Mouse (Mus musculus): ENCODE measurements around the gene Car10. TPM values are rescaled to one million over a fixed set of nuclear protein-coding genes. Genes with fewer than 3 reads are reported as not detected.

Gene Car10
- polyA plus RNA-seq, 1 experiment from 2014 or later = 47.7 TPM

DNA sequence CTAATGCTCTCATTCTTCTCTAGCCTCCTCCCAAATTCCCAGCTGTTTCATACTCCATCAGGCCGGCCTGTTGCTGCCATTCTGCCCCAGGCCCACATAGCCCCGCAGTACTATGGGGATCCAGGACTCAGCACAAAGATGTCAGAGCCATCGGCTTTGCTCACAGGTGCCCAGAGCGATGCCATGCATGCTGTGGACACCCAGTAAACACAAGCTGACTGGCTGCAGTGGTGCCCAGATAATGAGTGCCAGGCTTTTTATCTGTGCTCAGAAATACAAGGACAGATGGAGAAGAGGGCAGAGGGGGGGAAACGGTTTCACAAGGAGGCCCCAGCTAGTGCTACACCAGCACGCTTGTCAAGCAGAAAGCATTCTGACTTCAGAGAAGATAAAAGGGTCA, 417.7 kb downstream of the Car10 start:
- Histone ChIP-seq H3K27me3 (replicated peaks) (no peaks in the 10 kb centered on the region), H3K4me1 (0 out of 2 replicates have a peak, but pooled peaks cover 7% of the 10 kb centered on the region), H3K27ac (peak overlapping the region; percentile 34; the same call in 1 of the 2 replicates), H3K9me3 (no peaks in the 10 kb centered on the region), H3K4me3 (no peak overlapping the region), H3K4me2 (no peak overlapping the region), H3K9ac (no peak overlapping the region), H3K36me3 (replicated peaks) (no peaks in the 10 kb centered on the region)
- ATAC-seq (replicated peaks) = no peak
- 69% methylated on average over 6 of the region's 6 CpGs for WGBS

DNA sequence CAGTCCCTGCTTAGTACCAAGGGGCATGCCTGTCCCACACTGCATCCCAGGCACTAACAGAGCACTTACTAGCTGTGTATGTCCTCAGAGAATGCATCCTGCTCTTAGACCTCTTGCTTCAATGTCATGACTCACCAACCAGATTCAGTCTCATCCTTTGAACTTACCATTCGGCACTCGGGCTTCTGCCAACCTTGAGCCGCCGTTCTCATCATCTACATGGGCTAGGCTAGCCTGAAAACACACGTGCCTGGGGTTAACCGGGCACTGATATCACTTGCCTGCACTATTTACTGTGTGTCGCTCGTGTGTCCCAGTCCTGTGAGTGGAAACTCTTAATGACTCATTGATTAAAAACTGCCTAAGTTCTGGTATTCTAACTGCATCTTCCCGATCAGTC, 418.4 kb downstream of the Car10 start:
- no peaks in the 10 kb centered on the region for H3K36me3 ChIP-seq (replicated peaks)
- H3K9me3 ChIP-seq = no peaks in the 10 kb centered on the region
- no peaks in the 10 kb centered on the region for H3K27me3 ChIP-seq (replicated peaks)
- no peak overlapping the region for H3K4me2 ChIP-seq
- H3K9ac ChIP-seq = no peak overlapping the region
- 87% methylated on average over 9 of the region's 9 CpGs for WGBS
- no peak for ATAC-seq (replicated peaks)
- H3K27ac ChIP-seq = 0 out of 2 replicates have a peak overlapping the region, but pooled peaks have one; percentile 0
- 0 out of 2 replicates have a peak, but pooled peaks cover 7% of the 10 kb centered on the region for H3K4me1 ChIP-seq
- no peak overlapping the region for H3K4me3 ChIP-seq

GRCm38 (mm10) chr11:93516946-93517345, 419.1 kb downstream of the Car10 start:
- no peaks in the 10 kb centered on the region for H3K9me3 ChIP-seq
- no peak overlapping the region for H3K9ac ChIP-seq
- WGBS = 76% methylated on average over 2 of the region's 2 CpGs
- no peak for ATAC-seq (replicated peaks)
- H3K27me3 ChIP-seq (replicated peaks) = no peaks in the 10 kb centered on the region
- 0 out of 2 replicates have a peak, but pooled peaks cover 7% of the 10 kb centered on the region for H3K4me1 ChIP-seq
- no peak overlapping the region for H3K4me2 ChIP-seq
- no peak overlapping the region for H3K4me3 ChIP-seq
- H3K27ac ChIP-seq = no peak overlapping the region
- H3K36me3 ChIP-seq (replicated peaks) = no peaks in the 10 kb centered on the region

DNA sequence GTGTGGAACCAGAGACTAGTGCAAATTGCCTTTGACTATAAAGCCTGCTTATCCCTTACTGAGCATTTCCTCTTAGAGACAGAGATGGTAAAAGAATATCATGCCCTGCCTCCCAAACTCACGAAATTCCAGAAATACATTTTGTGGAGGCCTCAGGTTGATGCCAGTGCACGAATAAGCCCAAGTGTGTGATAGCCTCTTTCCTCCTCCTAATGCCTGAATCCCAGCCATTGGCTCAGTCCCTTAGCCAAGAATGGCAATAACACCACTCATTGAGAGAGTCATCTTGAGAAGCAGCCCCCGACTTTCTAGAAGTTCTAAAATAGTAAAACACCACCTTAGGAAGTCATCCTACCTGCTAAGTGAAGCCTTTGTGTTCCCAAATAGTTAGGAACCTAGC, 424.7 kb downstream of the Car10 start:
- 82% methylated on average over 3 of the region's 3 CpGs for WGBS
- Histone ChIP-seq H3K27ac (no peak overlapping the region), H3K4me3 (no peak overlapping the region), H3K4me2 (no peak overlapping the region), H3K27me3 (replicated peaks) (no peaks in the 10 kb centered on the region), H3K36me3 (replicated peaks) (no peaks in the 10 kb centered on the region), H3K9me3 (no peaks in the 10 kb centered on the region), H3K9ac (no peak overlapping the region), H3K4me1 (0 out of 2 replicates have a peak, but pooled peaks cover 2% of the 10 kb centered on the region)
- no peak for ATAC-seq (replicated peaks)

- 88% methylated on average over 3 of the region's 3 CpGs for WGBS
- H3K27ac ChIP-seq = no peak overlapping the region
- no peak for ATAC-seq (replicated peaks)
Observed at GRCm38 (mm10) chr11:93525921-93526320, 428.1 kb downstream of the Car10 start.

DNA sequence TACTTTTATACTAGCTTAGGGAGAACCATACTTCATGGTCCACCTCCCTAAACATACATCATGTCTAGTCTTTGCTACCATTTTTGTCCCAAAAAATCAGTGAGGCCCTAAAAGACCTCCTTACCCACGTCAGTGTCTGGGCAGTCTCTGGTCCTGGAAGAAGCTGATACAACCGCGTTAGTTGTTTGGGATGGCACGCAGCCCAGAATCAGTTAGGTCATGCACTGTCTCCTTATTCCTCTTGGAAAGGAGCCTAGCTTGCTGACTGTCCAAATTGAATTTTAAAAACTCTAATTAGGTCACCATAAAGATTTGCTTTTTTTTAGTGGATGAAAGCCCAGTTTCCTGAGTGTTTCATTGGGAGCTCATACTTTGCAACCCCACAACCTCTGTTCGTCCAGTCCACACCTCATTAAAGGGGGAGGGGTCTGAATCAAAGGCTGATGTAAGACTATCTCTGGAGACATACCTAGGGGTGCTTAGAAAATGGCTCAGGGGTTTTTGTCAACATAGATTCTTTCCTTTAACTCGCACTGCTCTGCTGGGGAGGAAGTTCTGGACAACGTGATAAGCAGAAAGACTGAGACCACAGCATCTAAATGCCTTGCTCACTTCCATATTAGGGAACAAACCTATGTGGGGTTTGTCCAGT, 433.3 kb downstream of the Car10 start:
- Histone ChIP-seq H3K4me3 (no peak overlapping the region), H3K4me1 (0 out of 2 replicates have a peak, but pooled peaks cover 2% of the 10 kb centered on the region), H3K27ac (no peak overlapping the region), H3K9ac (no peak overlapping the region), H3K27me3 (replicated peaks) (no peaks in the 10 kb centered on the region), H3K4me2 (no peak overlapping the region), H3K9me3 (no peaks in the 10 kb centered on the region), H3K36me3 (replicated peaks) (no peaks in the 10 kb centered on the region)
- ATAC-seq (replicated peaks) = no peak
- 66% methylated on average over 7 of the region's 7 CpGs for WGBS

More at GRCm38 (mm10) chr11:93525921-93526320, 428.1 kb downstream of the Car10 start:
- no peak overlapping the region for H3K4me3 ChIP-seq
- no peak overlapping the region for H3K9ac ChIP-seq
- 0 out of 2 replicates have a peak, but pooled peaks cover 2% of the 10 kb centered on the region for H3K4me1 ChIP-seq
- no peaks in the 10 kb centered on the region for H3K27me3 ChIP-seq (replicated peaks)
- H3K9me3 ChIP-seq = no peaks in the 10 kb centered on the region
- no peak overlapping the region for H3K4me2 ChIP-seq
- H3K36me3 ChIP-seq (replicated peaks) = no peaks in the 10 kb centered on the region

DNA sequence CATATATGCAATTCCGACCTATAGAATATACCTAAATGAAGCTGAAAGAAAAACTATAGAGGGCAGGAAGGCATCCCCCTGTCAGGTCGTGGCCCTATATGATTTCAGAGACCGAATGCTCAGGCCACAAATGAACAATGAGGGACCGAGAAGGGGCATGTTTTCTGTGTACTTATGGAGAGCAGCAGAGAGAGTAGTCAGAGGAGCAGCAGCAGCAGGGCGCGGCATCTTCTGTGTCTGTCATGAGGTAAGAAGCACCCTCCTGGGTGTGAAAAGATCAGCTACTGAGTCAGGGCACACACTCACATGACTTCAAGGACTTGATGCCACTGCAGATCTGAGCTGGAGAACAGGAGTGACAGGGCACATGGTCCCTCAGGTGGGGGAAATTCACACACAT, 438.4 kb downstream of the Car10 start:
- H3K4me2 ChIP-seq = no peak overlapping the region
- H3K4me1 ChIP-seq = no peaks in the 10 kb centered on the region
- H3K4me3 ChIP-seq = no peak overlapping the region
- H3K27ac ChIP-seq = no peak overlapping the region
- H3K27me3 ChIP-seq (replicated peaks) = no peaks in the 10 kb centered on the region
- H3K9me3 ChIP-seq = no peaks in the 10 kb centered on the region
- WGBS = 87% methylated on average over 6 of the region's 6 CpGs
- no peak overlapping the region for H3K9ac ChIP-seq
- H3K36me3 ChIP-seq (replicated peaks) = no peaks in the 10 kb centered on the region
- ATAC-seq (replicated peaks) = no peak

DNA sequence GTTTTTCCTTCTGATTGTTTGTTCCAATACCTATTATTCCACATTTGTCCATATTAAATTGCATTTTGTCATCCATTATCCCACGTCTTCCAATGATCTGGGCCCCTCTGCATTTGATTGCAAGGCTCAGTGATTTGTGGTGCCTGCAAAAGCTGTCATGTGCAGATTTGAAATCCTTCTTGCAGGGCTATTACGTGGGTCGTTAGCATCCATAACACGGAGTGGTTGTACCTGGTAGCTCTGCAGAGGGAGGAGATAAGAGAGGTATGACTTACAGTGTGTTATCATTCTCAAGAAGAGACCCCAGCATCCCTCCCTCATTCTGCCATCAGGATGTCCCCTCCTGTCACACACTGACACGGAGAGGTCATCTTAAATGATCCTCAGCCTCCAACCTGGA, 451.1 kb downstream of the Car10 start:
- Histone ChIP-seq H3K9ac (no peak overlapping the region), H3K4me1 (no peaks in the 10 kb centered on the region), H3K36me3 (replicated peaks) (no peaks in the 10 kb centered on the region), H3K4me2 (no peak overlapping the region), H3K27ac (peak overlapping the region; percentile 62), H3K4me3 (no peak overlapping the region), H3K9me3 (no peaks in the 10 kb centered on the region), H3K27me3 (replicated peaks) (no peaks in the 10 kb centered on the region)
- peak; percentile 67 for ATAC-seq (replicated peaks)
- 31% methylated on average over 5 of the region's 5 CpGs for WGBS

GRCm38 (mm10) chr11:93550908-93551307, 453.1 kb downstream of the Car10 start:
- Histone ChIP-seq H3K4me2 (no peak overlapping the region), H3K9me3 (no peaks in the 10 kb centered on the region), H3K9ac (no peak overlapping the region), H3K36me3 (replicated peaks) (no peaks in the 10 kb centered on the region), H3K27ac (no peak overlapping the region), H3K4me1 (no peaks in the 10 kb centered on the region), H3K4me3 (no peak overlapping the region), H3K27me3 (replicated peaks) (no peaks in the 10 kb centered on the region)
- WGBS = 2% methylated on average over 3 of the region's 3 CpGs
- ATAC-seq (replicated peaks) = no peak

DNA sequence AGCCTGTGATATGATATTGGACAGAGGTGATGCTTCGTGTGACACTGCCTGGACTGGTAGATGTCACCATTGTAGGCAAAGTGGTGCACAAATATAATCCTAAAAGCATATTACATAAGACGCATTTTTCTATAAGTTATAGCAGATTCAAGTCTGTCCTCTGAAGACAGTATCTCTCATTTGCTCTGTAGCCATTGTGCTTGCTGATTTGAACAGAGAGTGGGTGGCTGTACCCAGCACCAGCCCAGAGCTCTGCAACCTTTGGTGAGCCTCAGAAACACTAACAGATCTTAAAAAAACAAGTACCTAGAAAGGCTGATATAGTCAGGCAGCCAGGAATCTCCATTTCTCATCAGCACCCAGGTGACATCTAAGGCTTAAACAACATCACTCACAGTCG, 461.3 kb downstream of the Car10 start:
- no peak for ATAC-seq (replicated peaks)
- WGBS = 92% methylated on average over 3 of the region's 3 CpGs
- no peak overlapping the region for H3K9ac ChIP-seq
- no peaks in the 10 kb centered on the region for H3K36me3 ChIP-seq (replicated peaks)
- H3K4me2 ChIP-seq = no peak overlapping the region
- H3K27me3 ChIP-seq (replicated peaks) = no peaks in the 10 kb centered on the region
- H3K4me3 ChIP-seq = no peak overlapping the region
- H3K27ac ChIP-seq = no peak overlapping the region
- H3K4me1 ChIP-seq = peaks cover 13% of the 10 kb centered on the region
- no peaks in the 10 kb centered on the region for H3K9me3 ChIP-seq

GRCm38 (mm10) chr11:93560570-93560969, 462.7 kb downstream of the Car10 start:
- 60% methylated on average over 7 of the region's 7 CpGs for WGBS

GRCm38 (mm10) chr11:93562330-93562865, 464.6 kb downstream of the Car10 start:
- ATAC-seq (replicated peaks) = no peak

More at GRCm38 (mm10) chr11:93560570-93560969, 462.7 kb downstream of the Car10 start:
- H3K9ac ChIP-seq = no peak overlapping the region
- 0 out of 2 replicates have a peak overlapping the region, but pooled peaks have one; percentile 4 for H3K4me2 ChIP-seq
- no peak overlapping the region; the same call in 1 of the 2 replicates for H3K27ac ChIP-seq
- no peaks in the 10 kb centered on the region for H3K9me3 ChIP-seq
- H3K36me3 ChIP-seq (replicated peaks) = no peaks in the 10 kb centered on the region
- no peak; the same call in 1 of the 2 replicates for ATAC-seq (replicated peaks)
- H3K4me3 ChIP-seq = no peak overlapping the region
- peaks cover 13% of the 10 kb centered on the region for H3K4me1 ChIP-seq
- H3K27me3 ChIP-seq (replicated peaks) = no peaks in the 10 kb centered on the region

GRCm38 (mm10) chr11:93565756-93566155, 467.9 kb downstream of the Car10 start:
- Histone ChIP-seq H3K27me3 (replicated peaks) (no peaks in the 10 kb centered on the region), H3K36me3 (replicated peaks) (no peaks in the 10 kb centered on the region), H3K4me1 (peaks cover 4% of the 10 kb centered on the region), H3K4me2 (no peak overlapping the region), H3K9ac (no peak overlapping the region), H3K4me3 (no peak overlapping the region), H3K9me3 (no peaks in the 10 kb centered on the region), H3K27ac (no peak overlapping the region)
- WGBS = 75% methylated on average over 3 of the region's 3 CpGs
- ATAC-seq (replicated peaks) = no peak

More at GRCm38 (mm10) chr11:93562330-93562865, 464.6 kb downstream of the Car10 start:
- no peak overlapping the region for H3K4me2 ChIP-seq
- no peak overlapping the region for H3K27ac ChIP-seq
- H3K27me3 ChIP-seq (replicated peaks) = no peaks in the 10 kb centered on the region
- no peaks in the 10 kb centered on the region for H3K36me3 ChIP-seq (replicated peaks)
- H3K9ac ChIP-seq = no peak overlapping the region
- H3K4me1 ChIP-seq = peaks cover 13% of the 10 kb centered on the region
- no peak overlapping the region for H3K4me3 ChIP-seq
- H3K9me3 ChIP-seq = no peaks in the 10 kb centered on the region

Measured in midbrain, embryonic 15.5 days (tissue).